Mouse (Mus musculus) CH12.LX (cell line): Measurements from ENCODE around the gene Smg6.

Experiments used
- CTCF ChIP-seq, 2 experiments: IDR thresholded peaks in 1 of 2; conservative IDR thresholded peaks in 1 of 2; 2 replicates each; pipeline ENCODE4 v1.5.1; 2011 to 2012; ENCODE audit warnings: low read depth in 2 of 2, low read length in 2 of 2, improper control_type of control experiment in 1 of 2, inconsistent platforms in 1 of 2, mild to moderate bottlenecking in 1 of 2, moderate library complexity in 1 of 2
- EP300 ChIP-seq: IDR thresholded peaks from 2 replicates; pipeline ENCODE4 v1.6.1; 2011; ENCODE audit warnings: low read length, improper control_type of control experiment
- HCFC1 ChIP-seq: IDR thresholded peaks from 2 replicates; pipeline ENCODE4 v1.6.1; 2012; ENCODE audit warnings: low read depth, mild to moderate bottlenecking, inconsistent platforms, low read length, improper control_type of control experiment
- MAFK ChIP-seq: IDR thresholded peaks from 2 replicates; pipeline ENCODE4 v1.6.1; 2011; ENCODE audit warnings: low read length, improper control_type of control experiment; ENCODE audit not compliant: insufficient replicate concordance
- MAX ChIP-seq: IDR thresholded peaks from 2 replicates; pipeline ENCODE4 v1.6.1; 2011; ENCODE audit warnings: low read length, improper control_type of control experiment
- MYC ChIP-seq: IDR thresholded peaks from 2 replicates; pipeline ENCODE4 v1.6.1; 2011; ENCODE audit warnings: low read depth, mild to moderate bottlenecking, improper control_type of control experiment, low read length
- NELFE ChIP-seq: IDR thresholded peaks from 2 replicates; pipeline ENCODE4 v1.6.1; 2011; ENCODE audit warnings: low read depth, low read length, improper control_type of control experiment
- POLR2A ChIP-seq: IDR thresholded peaks from 2 replicates; pipeline ENCODE4 v1.6.1; 2011; ENCODE audit warnings: low read depth, mild to moderate bottlenecking, improper control_type of control experiment, low read length
- UBTF ChIP-seq: IDR thresholded peaks from 2 replicates; pipeline ENCODE4 v1.6.1; 2012; ENCODE audit warnings: low read depth, mild to moderate bottlenecking, inconsistent platforms, low read length, improper control_type of control experiment, moderate library complexity
- ZC3H11A ChIP-seq: IDR thresholded peaks from 2 replicates; pipeline ENCODE4 v1.6.1; 2012; ENCODE audit warnings: low read depth, mild to moderate bottlenecking, inconsistent platforms, low read length, improper control_type of control experiment
- ZKSCAN1 ChIP-seq: IDR thresholded peaks from 2 replicates; pipeline ENCODE4 v1.6.1; 2012; ENCODE audit warnings: low read depth, inconsistent platforms, low read length, improper control_type of control experiment, borderline replicate concordance

DNA sequence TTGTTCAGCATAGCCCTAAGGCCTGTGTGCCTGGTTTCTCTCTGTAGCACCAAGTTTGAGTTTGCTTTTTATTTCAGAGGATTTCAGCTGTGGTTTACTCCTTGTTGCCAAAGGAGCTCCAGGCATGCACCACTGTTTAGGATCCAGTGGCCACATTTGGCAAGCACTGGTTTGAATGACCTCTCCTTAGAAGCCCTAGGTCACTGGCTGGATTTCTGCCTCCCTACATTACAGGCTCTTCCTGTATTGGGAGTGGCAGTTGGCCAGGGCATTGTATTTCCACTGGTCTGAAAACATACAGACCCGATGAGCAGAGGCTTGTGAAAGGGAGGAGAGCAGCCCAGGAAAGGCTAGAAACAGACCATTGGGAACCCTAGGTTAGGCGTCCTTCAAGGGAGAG lies 63.4 kb downstream of the Smg6 start:
- TF ChIP-seq POLR2A (no peak), HCFC1 (no peak), UBTF (no peak), ZC3H11A (no peak), NELFE (no peak), MAX (no peak), CTCF (conservative IDR thresholded peaks at IDR 0.05 in 1 of 2, IDR thresholded peaks at IDR 0.05 in 1 of 2; ENCODE audit: low read depth in 2 of 2, low read length in 2 of 2) (no peak), MAFK (no peak), ZKSCAN1 (no peak), MYC (no peak), EP300 (no peak)
